ENCODE assay signal across 8 mouse cellular contexts in the genomic region with DNA sequence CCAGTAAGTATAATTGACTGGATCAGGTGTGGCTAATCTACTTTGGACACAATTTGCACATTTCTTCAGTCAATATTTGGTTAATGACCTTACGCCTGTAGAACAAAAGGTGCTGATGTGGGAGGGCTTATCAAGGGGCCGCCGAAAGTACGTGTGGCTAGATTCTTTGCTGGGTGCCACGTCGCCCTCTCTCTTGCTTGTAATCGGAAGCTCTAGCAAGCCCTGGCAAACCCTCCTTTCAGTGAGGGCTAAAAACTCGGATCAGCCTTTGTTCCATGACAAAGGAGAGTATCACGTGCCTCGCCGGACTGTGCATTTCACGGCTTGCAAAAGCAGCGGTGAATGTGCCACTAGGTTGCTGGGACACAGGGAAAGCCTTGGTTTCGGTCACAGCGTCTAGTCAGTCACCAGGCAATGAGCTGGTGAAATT. TPM values are rescaled to one million over a fixed set of nuclear protein-coding genes. Genes with fewer than 3 reads are reported as not detected.
A peak's percentile ranks its signal among the peaks of the same experiment; 100 is the strongest.
DNase-seq lines count a peak whose midpoint lies in the region; TF ChIP-seq lines count a peak whose summit lies in the region.

No protein-coding gene starts in this region.

- H3K27ac ChIP-seq in spleen, adult 2 months (ENCODE audit: insufficient read depth, low read length), result peak overlapping the region; percentile 69
- no peak overlapping the region for H3K27ac ChIP-seq in brown adipose tissue, adult 24 weeks (replicated peaks; ENCODE audit: low read depth, low read length)
- H3K27ac ChIP-seq in limb, embryonic 10.5 days, result peak overlapping the region; percentile 100
- H3K27ac ChIP-seq in midbrain, embryonic 10.5 days (replicated peaks), result peak overlapping the region; percentile 94

- no peak for TF ChIP-seq CTCF in spleen, adult 2 months (IDR thresholded peaks at IDR 0.05; ENCODE audit: extremely low read depth, insufficient read depth, insufficient read length, insufficient replicate concordance)

- no peaks in the 10 kb centered on the region for H3K9me3 ChIP-seq in limb, embryonic 10.5 days (replicated peaks)
- no peaks in the 10 kb centered on the region for H3K9me3 ChIP-seq in midbrain, embryonic 10.5 days (replicated peaks)

- 1% methylated on average over 15 of the region's 15 CpGs for WGBS in spleen, adult 2 months
- under 1% methylated on average over 15 of the region's 15 CpGs for WGBS in limb, embryonic 10.5 days
- WGBS in midbrain, embryonic 10.5 days, result under 1% methylated on average over 15 of the region's 15 CpGs

- H3K27me3 ChIP-seq in spleen, adult 2 months (ENCODE audit: control insufficient read depth, insufficient read depth, low read length), result peaks cover 2% of the 10 kb centered on the region; the same call in 1 of the 2 replicates
- H3K27me3 ChIP-seq in limb, embryonic 10.5 days (ENCODE audit: low read depth, poor library complexity, severe bottlenecking), result no peaks in the 10 kb centered on the region
- H3K27me3 ChIP-seq in midbrain, embryonic 10.5 days (ENCODE audit: low read depth, poor library complexity, severe bottlenecking), result peaks cover 21% of the 10 kb centered on the region

- no peak for TF ChIP-seq POLR2A in spleen, adult 2 months (IDR thresholded peaks at IDR 0.05; ENCODE audit: low read depth, low read length)

- H3K4me1 ChIP-seq in spleen, adult 2 months (ENCODE audit: control insufficient read depth, insufficient read depth, insufficient read length), result peaks cover 7% of the 10 kb centered on the region; the same call in 1 of the 2 replicates
- H3K4me1 ChIP-seq in brown adipose tissue, adult 24 weeks (ENCODE audit: control insufficient read depth, insufficient read depth, insufficient read length, low read length), result no peaks in the 10 kb centered on the region
- peaks cover 18% of the 10 kb centered on the region for H3K4me1 ChIP-seq in limb, embryonic 10.5 days
- H3K4me1 ChIP-seq in midbrain, embryonic 10.5 days, result peaks cover 32% of the 10 kb centered on the region

- H3K4me3 ChIP-seq in spleen, adult 2 months (ENCODE audit: extremely low read depth, insufficient read depth, insufficient read length), result peak overlapping the region; percentile 75
- H3K4me3 ChIP-seq in brown adipose tissue, adult 24 weeks (ENCODE audit: insufficient read depth, low read depth, low read length), result peak overlapping the region; percentile 19
- peak overlapping the region; percentile 86 for H3K4me3 ChIP-seq in limb, embryonic 10.5 days
- H3K4me3 ChIP-seq in midbrain, embryonic 10.5 days, result peak overlapping the region; percentile 70

- intact Hi-C loops in heart, postnatal 10 days (cut with DNase I), result no loop called here

- DNase-seq in spleen, adult 2 months (ENCODE audit: low read depth in 1 of 2, low spot score in 2 of 2), result peak in 1 of 2 experiments; percentile 20
- no peak for DNase-seq in spleen, adult 12 weeks (ENCODE audit: low spot score)
- peak; percentile 17 to 27 for DNase-seq in heart, postnatal 10 days
- peak; percentile 80 for DNase-seq in limb, embryonic 10.5 days (ENCODE audit: low spot score)
- peak; percentile 90 for DNase-seq in midbrain, embryonic 10.5 days (ENCODE audit: low spot score)
- peak; percentile 21 to 42 for DNase-seq in thymus, adult 18-20 months
- no peak for DNase-seq in right cerebral cortex, postnatal 14 days

- peaks cover 5% of the 10 kb centered on the region for H3K36me3 ChIP-seq in spleen, adult 2 months (ENCODE audit: control insufficient read depth, insufficient read depth, low read length)
- peaks cover 47% of the 10 kb centered on the region for H3K36me3 ChIP-seq in limb, embryonic 10.5 days
- peaks cover 42% of the 10 kb centered on the region for H3K36me3 ChIP-seq in midbrain, embryonic 10.5 days

RNA-seq across cellular contexts. Expression of gene Cd24a, which starts 2.6 kb away (rescaled TPM):
- 418 and 468 TPM in 2 replicates for polyA plus RNA-seq in spleen, adult 2 months (2012; rRNA removed)
- 7.4 and 12.5 TPM in 2 replicates for polyA plus RNA-seq in brown adipose tissue, adult 24 weeks (2012; ENCODE audit: insufficient read depth, insufficient read length, missing spikeins)
- 10 to 100 TPM in 1 of 2 experiments, 1 to 10 TPM in 1; 6.8 to 11.0 TPM for total RNA-seq in heart, postnatal 10 days (2021)
- polyA plus RNA-seq in limb, embryonic 10.5 days (2016; fragmentation: Nextera tagmentation; extraction: Ambion mirVana), result 568 and 623 TPM in 2 replicates
- 269 and 314 TPM in 2 replicates for polyA plus RNA-seq in midbrain, embryonic 10.5 days (2016; fragmentation: Nextera tagmentation; extraction: Ambion mirVana)

RNA-seq across cellular contexts. Expression of gene 1700021F05Rik, which starts 39.9 kb away (rescaled TPM):
- 3.6 and 3.9 TPM in 2 replicates for polyA plus RNA-seq in spleen, adult 2 months (2012; rRNA removed)
- polyA plus RNA-seq in brown adipose tissue, adult 24 weeks (2012; ENCODE audit: insufficient read depth, insufficient read length, missing spikeins), result 179 and 251 TPM in 2 replicates
- 10 to 100 TPM; 91.6 to 94.8 TPM for total RNA-seq in heart, postnatal 10 days (2021)
- 59.7 and 63.5 TPM in 2 replicates for polyA plus RNA-seq in limb, embryonic 10.5 days (2016; fragmentation: Nextera tagmentation; extraction: Ambion mirVana)
- polyA plus RNA-seq in midbrain, embryonic 10.5 days (2016; fragmentation: Nextera tagmentation; extraction: Ambion mirVana), result 66.7 and 67.4 TPM in 2 replicates

RNA-seq across cellular contexts. Expression of gene Gm9803, which starts 56.8 kb away (rescaled TPM):
- 22.2 and 43.4 TPM in 2 replicates for polyA plus RNA-seq in spleen, adult 2 months (2012; rRNA removed)
- polyA plus RNA-seq in brown adipose tissue, adult 24 weeks (2012; ENCODE audit: insufficient read depth, insufficient read length, missing spikeins), result 126 and 149 TPM in 2 replicates
- total RNA-seq in heart, postnatal 10 days (2021), result 10 to 100 TPM in 1 of 2 experiments, 1 to 10 TPM in 1; 5.0 to 12.9 TPM
- polyA plus RNA-seq in limb, embryonic 10.5 days (2016; fragmentation: Nextera tagmentation; extraction: Ambion mirVana), result 11.1 and 14.8 TPM in 2 replicates
- polyA plus RNA-seq in midbrain, embryonic 10.5 days (2016; fragmentation: Nextera tagmentation; extraction: Ambion mirVana), result 13.9 and 16.8 TPM in 2 replicates

Comparison
In these comparisons a context has a peak if more than half of its experiments do, and no peak if none do; other contexts are left out.
1. DNase-seq: peak in heart, postnatal 10 days (2 of 2), limb, embryonic 10.5 days (single experiment), midbrain, embryonic 10.5 days (single experiment) and thymus, adult 18-20 months (2 of 2); none in spleen, adult 12 weeks (single experiment) and right cerebral cortex, postnatal 14 days (single experiment).
2. H3K4me3 ChIP-seq: peak in every context shown above with its lines; median percentile 86 in limb, embryonic 10.5 days; 75 in spleen, adult 2 months; 70 in midbrain, embryonic 10.5 days; 19 in brown adipose tissue, adult 24 weeks.
3. RNA of gene Cd24a, which starts 2.6 kb away (polyA plus RNA-seq): 568 to 623 TPM in limb, embryonic 10.5 days, 418 to 468 TPM in spleen, adult 2 months and 269 to 314 TPM in midbrain, embryonic 10.5 days; 7.4 to 12.5 TPM in brown adipose tissue, adult 24 weeks; every median in the first group is over 10 times any median in the second.
4. RNA of gene 1700021F05Rik, which starts 39.9 kb away (polyA plus RNA-seq): 179 to 251 TPM in brown adipose tissue, adult 24 weeks, 66.7 to 67.4 TPM in midbrain, embryonic 10.5 days and 59.7 to 63.5 TPM in limb, embryonic 10.5 days; 3.6 to 3.9 TPM in spleen, adult 2 months; every median in the first group is over 10 times any median in the second.